Mouse (Mus musculus): ENCODE results near the gene Fry. TPM values are rescaled to one million over a fixed set of nuclear protein-coding genes. Genes with fewer than 3 reads are reported as not detected.

Gene Fry
- polyA plus RNA-seq, 1 experiment from 2014 or later, result 3.2 TPM

GRCm38 (mm10) chr5:150152071-150152879 is 33.8 kb downstream of the Fry start:
- DNase-seq (no peak), ATAC-seq (no peak)
- Histone ChIP-seq H3K9me3 (ENCODE audit: low read length) (no peaks in the 10 kb centered on the region), H3K4me3 (ENCODE audit: low read depth, low read length) (no peak overlapping the region), H3K9ac (replicated peaks) (no peak overlapping the region), H3K4me2 (ENCODE audit: low read depth, low read length) (no peak overlapping the region), H3K27me3 (ENCODE audit: insufficient read depth, low read length) (no peaks in the 10 kb centered on the region), H3K4me1 (ENCODE audit: insufficient read depth) (peaks cover 3% of the 10 kb centered on the region; the same call in 1 of the 2 replicates), H3K36me3 (replicated peaks; ENCODE audit: insufficient read depth, low read length) (no peaks in the 10 kb centered on the region), H3K27ac (ENCODE audit: low read depth) (no peak overlapping the region)
- 77% methylated on average over 22 of the region's 22 CpGs for WGBS (ENCODE audit: insufficient replicate concordance)
- TF ChIP-seq EP300 (IDR thresholded peaks at IDR 0.05; ENCODE audit: low read depth) (no peak), CTCF (IDR thresholded peaks at IDR 0.05; ENCODE audit: low read depth) (no peak)

- Histone ChIP-seq H3K27ac (ENCODE audit: low read depth) (no peak overlapping the region), H3K4me2 (ENCODE audit: low read depth, low read length) (no peak overlapping the region), H3K9ac (replicated peaks) (no peak overlapping the region), H3K36me3 (replicated peaks; ENCODE audit: insufficient read depth, low read length) (no peaks in the 10 kb centered on the region), H3K4me3 (ENCODE audit: low read depth, low read length) (no peak overlapping the region), H3K27me3 (ENCODE audit: insufficient read depth, low read length) (no peaks in the 10 kb centered on the region), H3K9me3 (ENCODE audit: low read length) (no peaks in the 10 kb centered on the region), H3K4me1 (ENCODE audit: insufficient read depth) (peaks cover 3% of the 10 kb centered on the region; the same call in 1 of the 2 replicates)
- TF ChIP-seq EP300 (IDR thresholded peaks at IDR 0.05; ENCODE audit: low read depth), result no peak
- no peak for TF ChIP-seq CTCF (IDR thresholded peaks at IDR 0.05; ENCODE audit: low read depth)
- DNase-seq (no peak), ATAC-seq (no peak)
- WGBS (ENCODE audit: insufficient replicate concordance), result 75% methylated on average over 10 of the region's 10 CpGs
Measured at GRCm38 (mm10) chr5:150152880-150153281, 34.4 kb downstream of the Fry start.

GRCm38 (mm10) chr5:150155388-150155787 is 36.9 kb downstream of the Fry start:
- H3K4me3 ChIP-seq (ENCODE audit: low read depth, low read length), result no peak overlapping the region
- H3K9me3 ChIP-seq (ENCODE audit: low read length), result no peaks in the 10 kb centered on the region
- no peak overlapping the region for H3K4me2 ChIP-seq (ENCODE audit: low read depth, low read length)
- no peak overlapping the region for H3K9ac ChIP-seq (replicated peaks)
- no peaks in the 10 kb centered on the region for H3K27me3 ChIP-seq (ENCODE audit: insufficient read depth, low read length)
- WGBS (ENCODE audit: insufficient replicate concordance), result 58% methylated on average over 8 of the region's 8 CpGs
- peaks cover 3% of the 10 kb centered on the region; the same call in 1 of the 2 replicates for H3K4me1 ChIP-seq (ENCODE audit: insufficient read depth)
- ATAC-seq (peak; percentile 33; the same call in 1 of the 2 replicates), DNase-seq (peak; percentile 31)
- TF ChIP-seq CTCF (IDR thresholded peaks at IDR 0.05; ENCODE audit: low read depth) (no peak), EP300 (IDR thresholded peaks at IDR 0.05; ENCODE audit: low read depth) (no peak)
- no peaks in the 10 kb centered on the region for H3K36me3 ChIP-seq (replicated peaks; ENCODE audit: insufficient read depth, low read length)
- peak overlapping the region; percentile 57 for H3K27ac ChIP-seq (ENCODE audit: low read depth)

GRCm38 (mm10) chr5:150156063-150156786 is 37.8 kb downstream of the Fry start:
- H3K27ac ChIP-seq (ENCODE audit: low read depth), result peak overlapping the region; percentile 57
- peak; percentile 23 for DNase-seq

GRCm38 (mm10) chr5:150157682-150158081 is 39.2 kb downstream of the Fry start:
- TF ChIP-seq EP300 (IDR thresholded peaks at IDR 0.05; ENCODE audit: low read depth) (no peak), CTCF (IDR thresholded peaks at IDR 0.05; ENCODE audit: low read depth) (peak; percentile 84)
- no peak overlapping the region for H3K27ac ChIP-seq (ENCODE audit: low read depth)
- no peak overlapping the region for H3K9ac ChIP-seq (replicated peaks)
- ATAC-seq (peak; percentile 50; the same call in 1 of the 2 replicates), DNase-seq (peak; percentile 68)
- no peaks in the 10 kb centered on the region for H3K9me3 ChIP-seq (ENCODE audit: low read length)
- H3K4me2 ChIP-seq (ENCODE audit: low read depth, low read length), result no peak overlapping the region
- H3K4me3 ChIP-seq (ENCODE audit: low read depth, low read length), result no peak overlapping the region
- WGBS (ENCODE audit: insufficient replicate concordance), result 32% methylated on average over 6 of the region's 6 CpGs
- no peaks in the 10 kb centered on the region for H3K36me3 ChIP-seq (replicated peaks; ENCODE audit: insufficient read depth, low read length)
- H3K4me1 ChIP-seq (ENCODE audit: insufficient read depth), result peaks cover 3% of the 10 kb centered on the region; the same call in 1 of the 2 replicates
- H3K27me3 ChIP-seq (ENCODE audit: insufficient read depth, low read length), result no peaks in the 10 kb centered on the region

More at GRCm38 (mm10) chr5:150156063-150156786, 37.8 kb downstream of the Fry start:
- peaks cover 3% of the 10 kb centered on the region; the same call in 1 of the 2 replicates for H3K4me1 ChIP-seq (ENCODE audit: insufficient read depth)
- WGBS (ENCODE audit: insufficient replicate concordance), result 73% methylated on average over 16 of the region's 16 CpGs
- ATAC-seq, result peak; percentile 33; the same call in 1 of the 2 replicates
- no peaks in the 10 kb centered on the region for H3K9me3 ChIP-seq (ENCODE audit: low read length)
- TF ChIP-seq CTCF (IDR thresholded peaks at IDR 0.05; ENCODE audit: low read depth) (no peak), EP300 (IDR thresholded peaks at IDR 0.05; ENCODE audit: low read depth) (no peak)
- H3K27me3 ChIP-seq (ENCODE audit: insufficient read depth, low read length), result no peaks in the 10 kb centered on the region
- no peaks in the 10 kb centered on the region for H3K36me3 ChIP-seq (replicated peaks; ENCODE audit: insufficient read depth, low read length)
- H3K4me2 ChIP-seq (ENCODE audit: low read depth, low read length), result no peak overlapping the region
- H3K9ac ChIP-seq (replicated peaks), result no peak overlapping the region
- H3K4me3 ChIP-seq (ENCODE audit: low read depth, low read length), result no peak overlapping the region

- DNase-seq (no peak), ATAC-seq (no peak)
- WGBS (ENCODE audit: insufficient replicate concordance), result 67% methylated on average over 5 of the region's 5 CpGs
- H3K9ac ChIP-seq (replicated peaks), result no peak overlapping the region
- no peak for TF ChIP-seq EP300 (IDR thresholded peaks at IDR 0.05; ENCODE audit: low read depth)
- no peak for TF ChIP-seq CTCF (IDR thresholded peaks at IDR 0.05; ENCODE audit: low read depth)
- no peaks in the 10 kb centered on the region for H3K9me3 ChIP-seq (ENCODE audit: low read length)
- H3K4me3 ChIP-seq (ENCODE audit: low read depth, low read length), result no peak overlapping the region
- no peak overlapping the region for H3K4me2 ChIP-seq (ENCODE audit: low read depth, low read length)
- no peaks in the 10 kb centered on the region for H3K27me3 ChIP-seq (ENCODE audit: insufficient read depth, low read length)
- peaks cover 3% of the 10 kb centered on the region; the same call in 1 of the 2 replicates for H3K4me1 ChIP-seq (ENCODE audit: insufficient read depth)
- no peak overlapping the region for H3K27ac ChIP-seq (ENCODE audit: low read depth)
- no peaks in the 10 kb centered on the region for H3K36me3 ChIP-seq (replicated peaks; ENCODE audit: insufficient read depth, low read length)
Measured at GRCm38 (mm10) chr5:150159151-150159550, 40.7 kb downstream of the Fry start.
